Mouse (Mus musculus): Measurements from ENCODE around the gene Wif1. TPM values are rescaled to one million over a fixed set of nuclear protein-coding genes. Genes with fewer than 3 reads are reported as not detected.

Wif1 gene
- total RNA-seq, 2 experiments from 2014 or later = 0.75 to 0.89 TPM

- DNase-seq (ENCODE audit: extremely low spot score in 1 of 2, low spot score in 1 of 2) = no peak
These were observed 34.2 kb downstream of the Wif1 start for GRCm38 (mm10) chr10:121068003-121068402.

- no peak for DNase-seq (ENCODE audit: extremely low spot score in 1 of 2, low spot score in 1 of 2)
These were observed 37.0 kb downstream of the Wif1 start for GRCm38 (mm10) chr10:121070742-121071141.

- DNase-seq (ENCODE audit: extremely low spot score in 1 of 2, low spot score in 1 of 2) = no peak
These were observed 46.7 kb downstream of the Wif1 start for GRCm38 (mm10) chr10:121080500-121080899.

- DNase-seq (ENCODE audit: extremely low spot score in 1 of 2, low spot score in 1 of 2) = no peak
These were observed 49.1 kb downstream of the Wif1 start for GRCm38 (mm10) chr10:121082881-121083280.

- DNase-seq (ENCODE audit: extremely low spot score in 1 of 2, low spot score in 1 of 2) = no peak
These were observed 49.8 kb downstream of the Wif1 start for GRCm38 (mm10) chr10:121083512-121083911.

- no peak for DNase-seq (ENCODE audit: extremely low spot score in 1 of 2, low spot score in 1 of 2)
These were observed 54.9 kb downstream of the Wif1 start for GRCm38 (mm10) chr10:121088679-121089078.

- no peak for DNase-seq (ENCODE audit: extremely low spot score in 1 of 2, low spot score in 1 of 2)
These were observed 55.6 kb downstream of the Wif1 start for GRCm38 (mm10) chr10:121089312-121089711.

- no peak for DNase-seq (ENCODE audit: extremely low spot score in 1 of 2, low spot score in 1 of 2)
These were observed 56.2 kb downstream of the Wif1 start for GRCm38 (mm10) chr10:121090006-121090405.

GRCm38 (mm10) chr10:121095948-121096347 lies 62.2 kb downstream of the Wif1 start:
- no peak for DNase-seq (ENCODE audit: extremely low spot score in 1 of 2, low spot score in 1 of 2)

GRCm38 (mm10) chr10:121098263-121098662 lies 64.5 kb downstream of the Wif1 start:
- no peak for DNase-seq (ENCODE audit: extremely low spot score in 1 of 2, low spot score in 1 of 2)

- DNase-seq (ENCODE audit: extremely low spot score in 1 of 2, low spot score in 1 of 2) = no peak
These were observed 65.9 kb downstream of the Wif1 start for GRCm38 (mm10) chr10:121099658-121100057.

- no peak for DNase-seq (ENCODE audit: extremely low spot score in 1 of 2, low spot score in 1 of 2)
These were observed 82.4 kb downstream of the Wif1 start for GRCm38 (mm10) chr10:121116115-121116514.

- no peak for DNase-seq (ENCODE audit: extremely low spot score in 1 of 2, low spot score in 1 of 2)
These were observed 82.9 kb downstream of the Wif1 start for GRCm38 (mm10) chr10:121116636-121117035.

- no peak for DNase-seq (ENCODE audit: extremely low spot score in 1 of 2, low spot score in 1 of 2)
These were observed 87.0 kb downstream of the Wif1 start for GRCm38 (mm10) chr10:121120751-121121150.

GRCm38 (mm10) chr10:121124481-121124880 lies 90.7 kb downstream of the Wif1 start:
- peak in 1 of 2 experiments; percentile 35 for DNase-seq (ENCODE audit: extremely low spot score in 1 of 2, low spot score in 1 of 2)

- DNase-seq (ENCODE audit: extremely low spot score in 1 of 2, low spot score in 1 of 2) = no peak
These were observed 95.5 kb downstream of the Wif1 start for GRCm38 (mm10) chr10:121129000-121129925.

Other genes starting within 250 kb of the Wif1 start
- 1 to 10 TPM; 4.2 to 4.3 TPM for gene Msrb3, start 134.9 kb upstream of the Wif1 start, total RNA-seq (2021)
- 10 to 100 TPM; 32.3 to 33.8 TPM for gene Lemd3, start 54.6 kb upstream of the Wif1 start, total RNA-seq (2021)

Data from layer of hippocampus, postnatal 25 days (tissue).